Mouse (Mus musculus): Measurements from ENCODE around the gene Mfsd4b3. TPM values are rescaled to one million over a fixed set of nuclear protein-coding genes. Genes with fewer than 3 reads are reported as not detected.

Mfsd4b3 gene
- polyA plus RNA-seq, 1 experiment = not detected

- Histone ChIP-seq H3K4me3 (replicated peaks) (no peak overlapping the region), H3K4me1 (ENCODE audit: control insufficient read depth) (no peaks in the 10 kb centered on the region)
These were observed 17.4 kb upstream of the Mfsd4b3 start for GRCm38 (mm10) chr10:39977346-39977745.

GRCm38 (mm10) chr10:39975771-39976170, 15.8 kb upstream of the Mfsd4b3 start:
- Histone ChIP-seq H3K27me3 (ENCODE audit: control insufficient read depth) (no peaks in the 10 kb centered on the region), H3K9me3 (ENCODE audit: control insufficient read depth, low read length) (peaks cover 10% of the 10 kb centered on the region), H3K4me3 (replicated peaks) (no peak overlapping the region), H3K36me3 (ENCODE audit: control insufficient read depth) (no peaks in the 10 kb centered on the region), H3K4me1 (ENCODE audit: control insufficient read depth) (no peaks in the 10 kb centered on the region)
- TF ChIP-seq GATA1 (IDR thresholded peaks at IDR 0.05; ENCODE audit: low read length) = no peak
- no peak for TF ChIP-seq TAL1 (IDR thresholded peaks at IDR 0.05; ENCODE audit: low read length)

More at GRCm38 (mm10) chr10:39977346-39977745, 17.4 kb upstream of the Mfsd4b3 start:
- no peaks in the 10 kb centered on the region for H3K27me3 ChIP-seq (ENCODE audit: control insufficient read depth)
- H3K9me3 ChIP-seq (ENCODE audit: control insufficient read depth, low read length) = peaks cover 10% of the 10 kb centered on the region
- H3K36me3 ChIP-seq (ENCODE audit: control insufficient read depth) = no peaks in the 10 kb centered on the region
- TF ChIP-seq TAL1 (IDR thresholded peaks at IDR 0.05; ENCODE audit: low read length) (no peak), GATA1 (IDR thresholded peaks at IDR 0.05; ENCODE audit: low read length) (no peak)

GRCm38 (mm10) chr10:39974982-39975381, 15.0 kb upstream of the Mfsd4b3 start:
- TF ChIP-seq GATA1 (IDR thresholded peaks at IDR 0.05; ENCODE audit: low read length) = no peak
- TF ChIP-seq TAL1 (IDR thresholded peaks at IDR 0.05; ENCODE audit: low read length) = no peak
- H3K36me3 ChIP-seq (ENCODE audit: control insufficient read depth) = no peaks in the 10 kb centered on the region
- H3K4me1 ChIP-seq (ENCODE audit: control insufficient read depth) = no peaks in the 10 kb centered on the region
- H3K4me3 ChIP-seq (replicated peaks) = no peak overlapping the region
- no peaks in the 10 kb centered on the region for H3K27me3 ChIP-seq (ENCODE audit: control insufficient read depth)
- peaks cover 10% of the 10 kb centered on the region for H3K9me3 ChIP-seq (ENCODE audit: control insufficient read depth, low read length)

- TF ChIP-seq GATA1 (IDR thresholded peaks at IDR 0.05; ENCODE audit: low read length) (no peak), TAL1 (IDR thresholded peaks at IDR 0.05; ENCODE audit: low read length) (no peak)
- Histone ChIP-seq H3K36me3 (ENCODE audit: control insufficient read depth) (no peaks in the 10 kb centered on the region), H3K4me1 (ENCODE audit: control insufficient read depth) (no peaks in the 10 kb centered on the region), H3K9me3 (ENCODE audit: control insufficient read depth, low read length) (peaks cover 3% of the 10 kb centered on the region), H3K4me3 (replicated peaks) (no peak overlapping the region), H3K27me3 (ENCODE audit: control insufficient read depth) (no peaks in the 10 kb centered on the region; the same call in 1 of the 2 replicates)
These were observed 7.6 kb upstream of the Mfsd4b3 start for GRCm38 (mm10) chr10:39967512-39967911.

DNA sequence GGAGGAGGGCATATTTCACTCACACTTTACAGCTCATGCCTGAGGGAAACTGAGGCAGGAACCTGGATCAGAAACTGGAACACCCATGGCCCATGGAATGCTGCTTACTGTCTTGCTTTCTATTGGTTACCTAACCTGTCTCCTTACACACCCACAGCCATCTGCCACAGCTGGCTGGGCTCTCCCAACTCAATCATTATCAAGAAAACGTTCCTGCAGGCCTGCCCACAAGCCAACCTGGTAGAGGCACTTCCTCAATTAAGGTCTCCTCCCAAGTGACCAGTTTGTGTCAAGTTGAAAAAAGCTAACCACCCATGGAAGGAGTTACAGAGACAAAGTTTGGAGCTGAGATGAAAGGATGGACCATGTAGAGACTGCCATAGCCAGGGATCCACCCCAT, 2.0 kb upstream of the Mfsd4b3 start:
- Histone ChIP-seq H3K27me3 (ENCODE audit: control insufficient read depth) (peaks cover 7% of the 10 kb centered on the region), H3K4me1 (ENCODE audit: control insufficient read depth) (peaks cover 14% of the 10 kb centered on the region), H3K36me3 (ENCODE audit: control insufficient read depth) (no peaks in the 10 kb centered on the region), H3K9me3 (ENCODE audit: control insufficient read depth, low read length) (no peaks in the 10 kb centered on the region), H3K4me3 (replicated peaks) (no peak overlapping the region)
- TF ChIP-seq GATA1 (IDR thresholded peaks at IDR 0.05; ENCODE audit: low read length) = no peak
- no peak for TF ChIP-seq TAL1 (IDR thresholded peaks at IDR 0.05; ENCODE audit: low read length)

DNA sequence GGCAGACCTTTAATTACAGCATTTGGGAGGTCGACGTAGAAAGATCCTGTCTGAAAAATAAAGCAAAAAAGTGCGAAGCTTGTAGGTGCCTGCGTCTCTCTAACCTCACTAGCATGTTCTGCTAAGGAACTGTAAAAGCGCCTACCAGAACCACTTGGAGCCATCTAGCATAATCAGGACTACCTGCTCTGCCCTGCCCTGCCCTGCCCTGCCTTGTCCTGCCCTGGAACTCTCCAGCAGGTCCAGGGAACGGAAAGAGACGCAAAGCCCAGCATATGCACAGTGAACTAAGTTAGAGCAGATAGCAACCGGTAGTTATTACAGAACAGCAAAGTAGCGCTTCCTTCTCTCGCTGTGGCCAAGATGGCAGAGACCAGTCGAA, 479 bp upstream of the Mfsd4b3 start:
- no peaks in the 10 kb centered on the region for H3K9me3 ChIP-seq (ENCODE audit: control insufficient read depth, low read length)
- TF ChIP-seq GATA1 (IDR thresholded peaks at IDR 0.05; ENCODE audit: low read length) (no peak), TAL1 (IDR thresholded peaks at IDR 0.05; ENCODE audit: low read length) (no peak)
- peak overlapping the region; percentile 62 for H3K4me3 ChIP-seq (replicated peaks)

GRCm38 (mm10) chr10:39958266-39958665, 1.7 kb downstream of the Mfsd4b3 start:
- Histone ChIP-seq H3K4me1 (ENCODE audit: control insufficient read depth) (peaks cover 14% of the 10 kb centered on the region), H3K4me3 (replicated peaks) (no peak overlapping the region), H3K36me3 (ENCODE audit: control insufficient read depth) (no peaks in the 10 kb centered on the region), H3K9me3 (ENCODE audit: control insufficient read depth, low read length) (no peaks in the 10 kb centered on the region), H3K27me3 (ENCODE audit: control insufficient read depth) (peaks cover 7% of the 10 kb centered on the region)
- TF ChIP-seq GATA1 (IDR thresholded peaks at IDR 0.05; ENCODE audit: low read length) = no peak
- no peak for TF ChIP-seq TAL1 (IDR thresholded peaks at IDR 0.05; ENCODE audit: low read length)

More for the DNA sequence above, 479 bp upstream of the Mfsd4b3 start:
- no peaks in the 10 kb centered on the region for H3K36me3 ChIP-seq (ENCODE audit: control insufficient read depth)
- H3K4me1 ChIP-seq (ENCODE audit: control insufficient read depth) = peaks cover 14% of the 10 kb centered on the region
- H3K27me3 ChIP-seq (ENCODE audit: control insufficient read depth) = peaks cover 7% of the 10 kb centered on the region

GRCm38 (mm10) chr10:39956340-39956878, 3.5 kb downstream of the Mfsd4b3 start:
- peaks cover 7% of the 10 kb centered on the region for H3K27me3 ChIP-seq (ENCODE audit: control insufficient read depth)
- peaks cover 14% of the 10 kb centered on the region for H3K4me1 ChIP-seq (ENCODE audit: control insufficient read depth)
- H3K4me3 ChIP-seq (replicated peaks) = no peak overlapping the region
- TF ChIP-seq TAL1 (IDR thresholded peaks at IDR 0.05; ENCODE audit: low read length) (no peak), GATA1 (IDR thresholded peaks at IDR 0.05; ENCODE audit: low read length) (no peak)
- no peaks in the 10 kb centered on the region for H3K36me3 ChIP-seq (ENCODE audit: control insufficient read depth)
- H3K9me3 ChIP-seq (ENCODE audit: control insufficient read depth, low read length) = no peaks in the 10 kb centered on the region

- TF ChIP-seq GATA1 (IDR thresholded peaks at IDR 0.05; ENCODE audit: low read length) (no peak), TAL1 (IDR thresholded peaks at IDR 0.05; ENCODE audit: low read length) (no peak)
- Histone ChIP-seq H3K4me3 (replicated peaks) (no peak overlapping the region), H3K36me3 (ENCODE audit: control insufficient read depth) (no peaks in the 10 kb centered on the region), H3K9me3 (ENCODE audit: control insufficient read depth, low read length) (no peaks in the 10 kb centered on the region), H3K27me3 (ENCODE audit: control insufficient read depth) (peaks cover 7% of the 10 kb centered on the region), H3K4me1 (ENCODE audit: control insufficient read depth) (peaks cover 9% of the 10 kb centered on the region)
These were observed 4.8 kb downstream of the Mfsd4b3 start for GRCm38 (mm10) chr10:39955163-39955562.
